Mouse (Mus musculus) regulatory T cell (primary cell): Measurements from ENCODE around the gene Olfr243.
"Not testable (repeated sequence)": the region's sequence is repeated elsewhere in the genome, so short reads cannot be mapped to it uniquely, and the experiment has no call there.

Source experiments
- in situ Hi-C: fragments of 300-600 bp; cut with MboI, MseI; formaldehyde crosslinking; loops from one replicate; pipeline ENCODE4 v1.15.1; 2025; ENCODE audit warnings: high pct_unique_total_duplicates

The Olfr243 gene

GRCm38 (mm10) chr7:103714371-103714770, at the start of gene Olfr243:
Gene Olfr243 (plus strand): TSS chr7:103714671.
- in situ Hi-C loops: no loop called here

GRCm38 (mm10) chr7:103671091-103671490, 43.4 kb upstream of the Olfr243 start, which contains the start of gene Olfr624:
Gene Olfr624 (minus strand): TSS chr7:103671191.
- in situ Hi-C loops: no loop called here

- in situ Hi-C loops: no loop called here
Measured at GRCm38 (mm10) chr7:103682420-103682819, 32.1 kb upstream of the Olfr243 start, which contains the start of gene Olfr625-ps1. Gene Olfr625-ps1 (plus strand): TSS chr7:103682720.

GRCm38 (mm10) chr7:103699469-103699868, 15.0 kb upstream of the Olfr243 start:
- in situ Hi-C loops: no loop called here

- in situ Hi-C loops: no loop called here
Measured at GRCm38 (mm10) chr7:103712024-103712423, 2.4 kb upstream of the Olfr243 start.

- in situ Hi-C loops: not testable (repeated sequence)
Measured at GRCm38 (mm10) chr7:103716398-103716797, 1.9 kb downstream of the Olfr243 start.

GRCm38 (mm10) chr7:103730074-103730473, 15.6 kb downstream of the Olfr243 start, which contains the start of gene Olfr628:
Gene Olfr628 (plus strand): TSS chr7:103730374.
- in situ Hi-C loops: no loop called here

GRCm38 (mm10) chr7:103744843-103745242, 30.4 kb downstream of the Olfr243 start, which contains the start of gene Olfr629:
Gene Olfr629 (minus strand): TSS chr7:103744943.
- in situ Hi-C loops: no loop called here

- in situ Hi-C loops: no loop called here
Measured at GRCm38 (mm10) chr7:103757233-103757632, 42.8 kb downstream of the Olfr243 start, which contains the start of gene Olfr630. Gene Olfr630 (minus strand): TSS chr7:103757333.

GRCm38 (mm10) chr7:103762212-103762611, 47.7 kb downstream of the Olfr243 start:
- in situ Hi-C loops: not testable (repeated sequence)

GRCm38 (mm10) chr7:103767687-103768086, 53.2 kb downstream of the Olfr243 start:
- in situ Hi-C loops: not testable (repeated sequence)
